Mouse (Mus musculus) megakaryocyte, embryonic 14.5 days (primary cell): Measurements from ENCODE around the gene Pip5k1b. TPM values are rescaled to one million over a fixed set of nuclear protein-coding genes. Genes with fewer than 3 reads are reported as not detected.

Experiments used
- H3K27me3 ChIP-seq: replicated peaks from 2 replicates; pipeline ENCODE3; 2012; ENCODE audit warnings: inconsistent platforms
- H3K36me3 ChIP-seq: replicated peaks from 2 replicates; pipeline ENCODE3; 2012; ENCODE audit warnings: low read length, inconsistent platforms, mixed read lengths
- H3K4me1 ChIP-seq: 2 replicates; pipeline ENCODE4 v1.6.1; 2012; ENCODE audit warnings: inconsistent platforms
- H3K4me3 ChIP-seq: replicated peaks from 2 replicates; pipeline ENCODE3; 2012; ENCODE audit warnings: moderate library complexity, mild to moderate bottlenecking, inconsistent platforms
- H3K9me3 ChIP-seq: 2 replicates; pipeline ENCODE4 v1.6.1; 2012; ENCODE audit warnings: inconsistent platforms
- FLI1 ChIP-seq: IDR thresholded peaks from 2 replicates; pipeline ENCODE4 v1.6.1; 2012; ENCODE audit warnings: low read length, inconsistent platforms, mixed read lengths
- GATA1 ChIP-seq: IDR thresholded peaks from 3 replicates; pipeline ENCODE4 v1.6.1; 2012; ENCODE audit warnings: mixed read lengths, low read length, inconsistent platforms, borderline replicate concordance
- polyA plus RNA-seq: library from polyadenylated mRNA; stranded (reverse); fragments of >175 nt; gene quantifications from 2 replicates; pipeline ENCODE4 v1.2.3, GENCODE M21; 2012; ENCODE audit warnings: low replicate concordance; ENCODE audit not compliant: insufficient read depth

The Pip5k1b gene
- polyA plus RNA-seq, 1 experiment, result 8.0 TPM

DNA sequence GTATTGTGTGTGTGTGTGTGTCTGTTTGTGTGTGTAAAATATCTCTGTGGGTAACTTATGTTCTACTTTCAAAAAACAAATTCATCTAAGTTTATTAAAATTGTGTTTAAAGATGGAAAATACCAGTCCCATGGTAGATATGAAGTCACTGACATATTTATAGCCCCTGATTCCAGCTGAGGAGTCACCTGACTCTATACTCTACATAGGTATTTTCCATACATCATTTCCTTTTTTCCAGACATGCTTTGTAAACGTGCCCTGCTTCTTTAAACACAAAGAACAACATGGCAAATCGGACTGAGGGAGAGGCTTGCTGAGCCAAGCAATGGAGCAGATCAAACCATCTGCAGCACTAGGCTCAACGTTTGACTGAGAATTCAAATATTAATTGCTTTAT lies 137.6 kb downstream of the Pip5k1b start:
- H3K9me3 ChIP-seq, result peaks cover 4% of the 10 kb centered on the region; the same call in 1 of the 2 replicates
- peaks cover 36% of the 10 kb centered on the region for H3K36me3 ChIP-seq
- H3K4me3 ChIP-seq, result no peak overlapping the region
- H3K27me3 ChIP-seq, result no peaks in the 10 kb centered on the region
- peaks cover 46% of the 10 kb centered on the region for H3K4me1 ChIP-seq
- TF ChIP-seq GATA1, result no peak
- no peak for TF ChIP-seq FLI1

GRCm38 (mm10) chr19:24417659-24418004 lies 138.0 kb downstream of the Pip5k1b start:
- no peak for TF ChIP-seq GATA1
- no peak for TF ChIP-seq FLI1
- peak overlapping the region; percentile 47 for H3K4me3 ChIP-seq

GRCm38 (mm10) chr19:24416975-24417658 lies 138.6 kb downstream of the Pip5k1b start:
- Histone ChIP-seq H3K4me1 (peaks cover 44% of the 10 kb centered on the region), H3K9me3 (peaks cover 4% of the 10 kb centered on the region; the same call in 1 of the 2 replicates), H3K4me3 (peak overlapping the region; percentile 47), H3K27me3 (no peaks in the 10 kb centered on the region), H3K36me3 (peaks cover 33% of the 10 kb centered on the region)
- TF ChIP-seq GATA1 (no peak), FLI1 (no peak)

More at GRCm38 (mm10) chr19:24417659-24418004, 138.0 kb downstream of the Pip5k1b start:
- peaks cover 46% of the 10 kb centered on the region for H3K4me1 ChIP-seq
- peaks cover 38% of the 10 kb centered on the region for H3K36me3 ChIP-seq
- peaks cover 4% of the 10 kb centered on the region; the same call in 1 of the 2 replicates for H3K9me3 ChIP-seq
- H3K27me3 ChIP-seq, result no peaks in the 10 kb centered on the region

DNA sequence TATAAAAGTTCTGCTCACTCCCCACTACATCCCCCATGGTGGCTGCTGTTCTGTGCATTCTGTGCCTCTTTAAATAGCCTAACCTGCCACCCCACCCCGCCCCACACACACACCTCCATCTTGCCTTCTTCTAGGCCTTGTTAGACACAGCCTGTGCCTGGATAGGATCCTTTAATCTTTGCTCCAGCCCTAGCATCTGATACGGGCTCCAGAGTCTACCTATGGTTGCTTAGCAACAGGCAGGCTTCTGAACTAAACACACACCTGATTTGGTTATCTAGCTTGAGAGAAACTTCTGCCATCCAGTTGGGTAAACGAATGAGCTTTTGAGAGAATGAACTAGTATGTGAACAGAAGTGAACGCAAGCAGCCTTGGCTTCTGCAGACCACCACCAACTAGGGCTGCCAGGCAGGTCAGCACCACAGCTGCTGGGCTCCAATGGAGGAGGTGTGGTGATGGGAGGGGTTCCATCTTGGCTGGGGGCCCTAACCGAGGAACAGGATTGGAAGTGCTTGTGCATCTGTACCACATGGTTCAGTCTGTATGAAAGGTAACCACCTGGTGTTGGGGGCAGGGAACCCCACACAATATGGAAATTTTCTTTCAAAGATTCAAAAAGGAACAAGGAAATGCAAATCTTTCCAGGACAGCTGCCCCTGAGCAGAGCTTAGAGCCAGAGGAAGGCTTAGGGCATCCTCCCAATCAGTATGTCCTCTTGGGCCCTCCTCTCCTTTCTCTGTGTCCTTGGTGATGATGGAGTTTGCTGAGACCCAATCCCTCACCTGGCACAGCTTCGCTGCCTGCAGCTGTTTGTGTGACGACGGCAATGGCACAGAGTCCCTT lies 139.7 kb downstream of the Pip5k1b start:
- peaks cover 4% of the 10 kb centered on the region; the same call in 1 of the 2 replicates for H3K9me3 ChIP-seq
- peaks cover 39% of the 10 kb centered on the region for H3K4me1 ChIP-seq
- H3K36me3 ChIP-seq, result peaks cover 26% of the 10 kb centered on the region
- TF ChIP-seq GATA1 (no peak), FLI1 (no peak)
- no peaks in the 10 kb centered on the region for H3K27me3 ChIP-seq
- H3K4me3 ChIP-seq, result no peak overlapping the region

DNA sequence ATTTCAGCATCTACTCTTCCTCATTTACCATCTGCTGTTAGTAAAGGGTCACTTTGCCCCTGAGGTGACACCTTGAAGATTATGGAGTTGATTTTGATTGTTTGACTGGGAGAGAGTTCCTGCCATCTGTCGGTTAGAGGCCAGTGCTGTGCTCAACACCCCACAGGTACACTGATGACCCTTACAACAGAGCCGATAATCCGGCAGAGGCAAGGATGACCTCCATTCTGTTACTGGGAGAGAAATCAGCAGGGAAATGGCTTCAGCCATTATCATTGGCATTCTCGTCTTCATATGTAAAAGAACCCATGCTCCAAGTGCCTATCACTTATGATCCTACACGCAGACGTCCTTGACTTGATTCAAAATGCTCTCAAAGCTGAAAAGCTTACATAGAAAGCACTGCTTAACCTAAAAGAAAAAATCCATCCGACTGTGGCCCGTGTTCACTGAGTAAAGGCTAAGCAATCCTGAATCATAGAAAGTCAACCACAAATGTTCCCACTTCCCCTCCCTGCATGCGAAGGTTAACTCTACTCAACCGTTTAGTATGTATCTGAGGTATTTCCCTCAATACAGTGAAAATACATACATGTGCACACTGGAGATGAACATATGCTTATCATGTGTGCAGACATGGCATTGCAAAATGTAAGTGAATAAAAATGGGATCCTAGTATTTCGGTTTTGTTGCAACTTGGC lies 146.7 kb downstream of the Pip5k1b start:
- Histone ChIP-seq H3K36me3 (peaks cover 15% of the 10 kb centered on the region), H3K4me1 (no peaks in the 10 kb centered on the region; the same call in 1 of the 2 replicates), H3K9me3 (peaks cover 4% of the 10 kb centered on the region; the same call in 1 of the 2 replicates), H3K4me3 (no peak overlapping the region), H3K27me3 (no peaks in the 10 kb centered on the region)
- TF ChIP-seq GATA1 (no peak), FLI1 (no peak)

GRCm38 (mm10) chr19:24404716-24405115 lies 151.0 kb downstream of the Pip5k1b start:
- peaks cover 18% of the 10 kb centered on the region for H3K36me3 ChIP-seq
- no peaks in the 10 kb centered on the region for H3K9me3 ChIP-seq
- no peaks in the 10 kb centered on the region for H3K27me3 ChIP-seq
- TF ChIP-seq GATA1 (no peak), FLI1 (no peak)
- peaks cover 3% of the 10 kb centered on the region; the same call in 1 of the 2 replicates for H3K4me1 ChIP-seq
- H3K4me3 ChIP-seq, result no peak overlapping the region

DNA sequence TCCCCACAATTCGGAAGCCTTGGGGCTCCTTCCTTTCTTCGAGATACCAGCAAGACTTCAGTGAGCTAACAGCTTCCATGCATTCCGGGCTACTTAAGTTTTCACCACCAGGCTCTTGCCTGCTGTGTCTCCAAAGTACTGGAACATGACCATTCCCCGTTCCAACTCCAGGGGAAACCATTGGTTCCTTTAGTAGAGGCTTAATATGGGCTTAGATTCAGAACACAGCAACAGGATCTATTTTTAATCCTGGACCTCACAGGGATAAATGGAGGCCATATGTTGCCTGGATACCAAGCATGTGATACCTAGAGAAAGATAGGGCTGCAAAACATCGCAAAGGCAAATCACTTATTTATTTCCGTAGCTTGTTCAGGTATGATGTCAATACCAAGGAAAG lies 152.4 kb downstream of the Pip5k1b start:
- peaks cover 19% of the 10 kb centered on the region for H3K36me3 ChIP-seq
- no peaks in the 10 kb centered on the region for H3K27me3 ChIP-seq
- H3K9me3 ChIP-seq, result no peaks in the 10 kb centered on the region
- no peak overlapping the region for H3K4me3 ChIP-seq
- TF ChIP-seq FLI1 (no peak), GATA1 (no peak)
- peaks cover 3% of the 10 kb centered on the region; the same call in 1 of the 2 replicates for H3K4me1 ChIP-seq

- TF ChIP-seq FLI1, result no peak
- no peak for TF ChIP-seq GATA1
- Histone ChIP-seq H3K27me3 (no peaks in the 10 kb centered on the region), H3K36me3 (peaks cover 47% of the 10 kb centered on the region), H3K9me3 (no peaks in the 10 kb centered on the region), H3K4me1 (peaks cover 16% of the 10 kb centered on the region), H3K4me3 (no peak overlapping the region)
These were observed 161.8 kb downstream of the Pip5k1b start for GRCm38 (mm10) chr19:24393920-24394319.

GRCm38 (mm10) chr19:24391519-24392251 lies 164.0 kb downstream of the Pip5k1b start:
- H3K4me3 ChIP-seq, result no peak overlapping the region
- no peaks in the 10 kb centered on the region for H3K9me3 ChIP-seq
- TF ChIP-seq GATA1 (no peak), FLI1 (no peak)
- H3K36me3 ChIP-seq, result peaks cover 53% of the 10 kb centered on the region
- H3K4me1 ChIP-seq, result peaks cover 16% of the 10 kb centered on the region
- no peaks in the 10 kb centered on the region for H3K27me3 ChIP-seq
